Mouse (Mus musculus) hindbrain, postnatal 0 days (tissue): ENCODE data around the gene Gm37240. TPM values are rescaled to one million over a fixed set of nuclear protein-coding genes. Genes with fewer than 3 reads are reported as not detected.

Experiments used
- ATAC-seq: fragments of 200-750 bp; cut with Nextera tagmentation; 2 replicates; pipeline ENCODE4 v1.8.0; 2017; ENCODE audit warnings: mild to moderate bottlenecking, moderate TSS enrichment, moderate library complexity
- DNase-seq: peaks from one replicate; pipeline ENCODE4 v3.0.0-alpha.2; 2015; ENCODE audit warnings: low spot score
- H3K27ac ChIP-seq: fragments of 300-500 bp; sonication (generic); 2 replicates; pipeline ENCODE4 v1.5.1; 2014; ENCODE audit warnings: mild to moderate bottlenecking
- H3K27me3 ChIP-seq: fragments of 300-500 bp; sonication (generic); 2 replicates; pipeline ENCODE4 v1.6.1; 2014; ENCODE audit warnings: low read length, mixed read lengths; ENCODE audit not compliant: insufficient read depth
- H3K36me3 ChIP-seq: fragments of 300-500 bp; sonication (generic); 2 replicates; pipeline ENCODE4 v1.6.1; 2014; ENCODE audit warnings: low read length, mixed read lengths; ENCODE audit not compliant: insufficient read depth
- H3K4me1 ChIP-seq: fragments of 300-500 bp; sonication (generic); 2 replicates; pipeline ENCODE4 v1.6.1; 2014; ENCODE audit warnings: antibody characterized with exemption, low read length, mixed read lengths; ENCODE audit not compliant: insufficient read depth
- H3K4me2 ChIP-seq: fragments of 300-500 bp; sonication (generic); 2 replicates; pipeline ENCODE4 v1.6.1; 2014; ENCODE audit warnings: low read depth, mild to moderate bottlenecking, low read length, moderate library complexity, mixed read lengths
- H3K4me3 ChIP-seq: fragments of 300-500 bp; sonication (generic); 2 replicates; pipeline ENCODE4 v1.5.1; 2014; ENCODE audit warnings: low read length
- H3K9ac ChIP-seq: fragments of 300-500 bp; sonication (generic); replicated peaks from 2 replicates; pipeline ENCODE4 v1.6.1; 2014; ENCODE audit warnings: mild to moderate bottlenecking, low read length, moderate library complexity, mixed read lengths
- H3K9me3 ChIP-seq: fragments of 300-500 bp; sonication (generic); 2 replicates; pipeline ENCODE4 v1.6.1; 2016; ENCODE audit warnings: low read length, mixed read lengths
- CTCF ChIP-seq: IDR thresholded peaks from 2 replicates; pipeline ENCODE4 v1.5.1; 2016; ENCODE audit warnings: antibody characterized with exemption, control low read depth, low read depth
- WGBS: fragments of 180-500 bp; shearing (Covaris S2); extraction: QIAGEN DNeasy Blood & Tissue Kit; methylation state at CpG from one replicate; pipeline ENCODE4 v1.1.7; 2014; 5-methylcytosine and 5-hydroxymethylcytosine counted together
- polyA plus RNA-seq: library from polyadenylated mRNA; unstranded; fragments of >200 nt; fragmentation: Nextera tagmentation; extraction: Ambion mirVana; gene quantifications from 2 replicates; pipeline ENCODE4 v1.2.1, GENCODE M21; 2015
- total RNA-seq: library from RNA; depleted of rRNA; stranded (reverse); fragments of >200 nt; gene quantifications from 2 replicates; pipeline ENCODE4 v1.2.3, GENCODE M21; 2014

Gm37240 gene
- total and polyA plus RNA-seq, 2 experiments from 2014 or later = 1.5 TPM; not detected in 1

DNA sequence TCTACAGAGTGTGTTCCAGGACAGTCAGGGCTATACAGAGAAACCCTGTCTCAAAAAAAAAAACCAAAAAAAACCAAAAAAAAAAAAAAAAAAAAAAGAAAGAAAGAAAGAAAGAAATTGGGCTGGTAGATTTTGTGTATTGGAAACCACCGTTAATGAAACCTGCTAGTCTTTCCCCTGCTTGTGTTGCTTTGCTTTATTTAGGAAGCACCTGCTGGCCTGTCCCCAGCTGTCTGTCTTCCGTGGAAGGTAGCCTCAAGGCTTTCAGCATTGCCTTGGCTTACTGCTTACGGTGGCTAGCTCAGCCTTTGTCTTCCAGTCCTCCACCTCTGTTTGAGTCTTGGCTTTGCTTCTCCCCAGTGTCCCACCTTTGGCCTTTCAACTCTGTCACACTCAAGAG, 1060.4 kb downstream of the Gm37240 start:
- Histone ChIP-seq H3K4me2 (no peak overlapping the region), H3K4me1 (no peaks in the 10 kb centered on the region), H3K9me3 (no peaks in the 10 kb centered on the region), H3K27ac (no peak overlapping the region), H3K9ac (no peak overlapping the region), H3K4me3 (no peak overlapping the region), H3K36me3 (no peaks in the 10 kb centered on the region), H3K27me3 (no peaks in the 10 kb centered on the region)
- TF ChIP-seq CTCF = no peak
- ATAC-seq = no peak
- no peak for DNase-seq
- 68% methylated on average over 3 of the region's 3 CpGs for WGBS

DNA sequence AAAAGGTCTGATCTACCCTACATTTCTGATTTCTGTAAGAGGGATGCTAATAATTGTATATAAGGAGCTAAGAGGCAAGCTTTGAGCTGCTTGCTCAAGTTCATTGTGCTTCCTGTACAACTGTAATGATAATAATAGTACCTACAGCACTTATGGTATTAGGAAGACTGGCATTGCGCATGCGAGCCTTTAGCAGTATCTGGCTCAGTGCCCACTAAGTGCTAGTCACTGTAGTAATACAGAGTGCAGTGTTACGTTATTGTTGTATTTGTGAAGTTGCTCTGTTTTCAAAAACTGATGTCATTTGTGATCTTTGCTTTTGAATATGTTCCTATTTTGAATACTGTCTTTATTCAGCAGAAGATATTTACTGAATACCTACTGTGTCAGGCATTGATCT, 1060.9 kb downstream of the Gm37240 start:
- Histone ChIP-seq H3K4me3 (no peak overlapping the region), H3K27me3 (no peaks in the 10 kb centered on the region), H3K4me1 (no peaks in the 10 kb centered on the region), H3K9ac (no peak overlapping the region), H3K36me3 (no peaks in the 10 kb centered on the region), H3K27ac (no peak overlapping the region), H3K4me2 (no peak overlapping the region), H3K9me3 (no peaks in the 10 kb centered on the region)
- ATAC-seq (no peak), DNase-seq (peak; percentile 34)
- TF ChIP-seq CTCF = no peak
- WGBS = 75% methylated on average over 3 of the region's 3 CpGs

DNA sequence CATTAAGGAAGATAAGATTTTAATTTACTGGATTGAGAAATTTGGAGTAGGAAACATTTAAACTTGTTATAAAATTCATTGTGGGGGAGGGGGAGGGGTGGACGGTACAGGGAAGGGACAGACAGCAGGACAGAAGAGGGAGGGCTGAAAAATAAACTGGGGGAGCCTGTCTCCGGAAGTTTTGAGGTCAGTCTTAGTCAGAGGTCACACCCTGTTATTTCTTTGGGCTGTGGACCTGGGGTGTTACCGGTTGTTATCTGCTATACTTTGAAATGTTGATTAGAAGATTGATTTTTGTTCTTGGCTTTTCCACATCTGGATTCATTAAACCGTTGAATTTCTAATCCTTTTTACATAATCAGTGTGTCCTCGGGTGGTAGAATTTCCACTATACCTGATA, 1061.3 kb downstream of the Gm37240 start:
- WGBS = 71% methylated on average over 5 of the region's 5 CpGs
- no peak for ATAC-seq
- no peaks in the 10 kb centered on the region for H3K36me3 ChIP-seq
- DNase-seq = no peak
- no peak overlapping the region for H3K4me2 ChIP-seq
- no peak overlapping the region for H3K9ac ChIP-seq
- H3K27ac ChIP-seq = no peak overlapping the region
- H3K27me3 ChIP-seq = no peaks in the 10 kb centered on the region
- no peak for TF ChIP-seq CTCF
- H3K4me3 ChIP-seq = no peak overlapping the region
- H3K9me3 ChIP-seq = no peaks in the 10 kb centered on the region
- H3K4me1 ChIP-seq = no peaks in the 10 kb centered on the region

DNA sequence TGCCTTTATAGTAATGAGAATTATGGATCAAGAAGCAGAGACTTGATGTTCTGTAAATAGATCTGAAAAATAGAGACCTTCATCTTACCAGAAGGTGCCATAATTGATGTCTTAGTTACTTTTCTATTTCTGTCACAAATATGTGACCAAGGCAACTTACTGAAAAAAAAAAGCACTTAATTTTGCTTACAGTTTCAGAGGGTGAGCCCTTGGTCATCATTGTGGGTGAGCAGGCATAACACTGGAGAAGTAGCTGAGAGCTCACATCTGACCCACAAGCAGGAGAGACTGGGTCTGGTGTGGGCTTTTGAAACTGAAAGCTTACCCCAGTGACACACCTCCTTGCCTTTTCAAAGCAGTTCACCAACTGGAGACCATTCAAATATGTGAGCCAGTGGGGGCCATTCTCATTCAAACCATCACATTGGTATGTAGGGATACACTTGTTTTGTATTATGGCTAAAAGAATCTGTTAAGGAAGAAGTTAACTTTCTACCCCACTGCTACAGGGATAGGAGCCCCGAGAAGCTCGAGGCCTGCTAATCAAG, 1066.6 kb downstream of the Gm37240 start:
- DNase-seq = no peak
- no peaks in the 10 kb centered on the region for H3K27me3 ChIP-seq
- H3K36me3 ChIP-seq = no peaks in the 10 kb centered on the region
- TF ChIP-seq CTCF = no peak
- no peak overlapping the region for H3K4me2 ChIP-seq
- peaks cover 1% of the 10 kb centered on the region; the same call in 1 of the 2 replicates for H3K4me1 ChIP-seq
- no peaks in the 10 kb centered on the region for H3K9me3 ChIP-seq
- no peak overlapping the region for H3K4me3 ChIP-seq
- no peak for ATAC-seq
- 43% methylated on average over 2 of the region's 2 CpGs for WGBS
- no peak overlapping the region for H3K9ac ChIP-seq
- no peak overlapping the region for H3K27ac ChIP-seq

DNA sequence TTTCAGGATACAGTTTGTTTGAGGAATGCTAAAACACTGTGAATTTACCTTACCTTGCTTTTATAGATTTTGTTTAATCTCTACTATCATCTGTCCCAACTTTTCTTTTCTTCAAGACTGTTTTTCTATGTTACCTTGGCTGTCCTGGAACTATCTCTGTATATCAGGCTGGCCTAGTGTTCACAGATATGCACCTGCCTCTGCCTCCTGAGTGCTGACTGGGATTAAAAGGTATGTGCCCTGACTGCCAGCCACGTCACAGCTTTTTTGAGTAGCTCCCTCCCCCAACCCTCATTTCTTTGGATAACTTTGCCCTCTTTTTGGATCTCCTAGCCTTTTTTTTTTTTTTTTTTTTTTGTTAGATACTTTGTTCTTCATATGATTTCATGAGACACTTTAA, 1070.4 kb downstream of the Gm37240 start:
- H3K9me3 ChIP-seq = no peaks in the 10 kb centered on the region
- no peak for ATAC-seq
- DNase-seq = no peak
- H3K27ac ChIP-seq = no peak overlapping the region
- no peak for TF ChIP-seq CTCF
- 67% methylated on average over 1 of the region's 1 CpGs for WGBS
- 0 out of 2 replicates have a peak overlapping the region, but pooled peaks have one; percentile 13 for H3K4me2 ChIP-seq
- no peaks in the 10 kb centered on the region for H3K36me3 ChIP-seq
- peaks cover 4% of the 10 kb centered on the region; the same call in 1 of the 2 replicates for H3K4me1 ChIP-seq
- H3K27me3 ChIP-seq = no peaks in the 10 kb centered on the region
- H3K4me3 ChIP-seq = no peak overlapping the region
- H3K9ac ChIP-seq = no peak overlapping the region

DNA sequence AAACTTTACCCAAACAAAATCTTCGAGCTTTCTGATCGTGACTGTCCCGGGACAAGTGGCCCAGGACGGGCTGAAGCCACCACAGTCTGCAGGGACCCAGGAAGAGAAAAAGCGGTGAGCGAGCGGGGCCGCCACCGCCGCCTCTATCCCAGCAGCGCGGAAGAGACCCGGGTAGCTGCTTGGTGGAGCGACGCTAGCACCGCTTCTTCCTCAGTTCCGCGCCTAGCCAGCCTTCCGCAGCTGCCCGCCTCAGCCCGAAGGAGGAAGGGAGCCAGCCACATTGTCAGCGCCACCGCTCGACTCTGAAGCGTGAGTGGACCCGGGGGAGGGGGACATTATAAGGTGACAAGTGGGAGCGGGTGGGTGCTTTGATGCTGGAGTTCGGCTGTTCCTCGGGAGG, 1071.9 kb downstream of the Gm37240 start:
- under 1% methylated on average over 28 of the region's 29 CpGs for WGBS
- Histone ChIP-seq H3K27me3 (no peaks in the 10 kb centered on the region), H3K9me3 (no peaks in the 10 kb centered on the region), H3K4me2 (peak overlapping the region; percentile 100), H3K4me1 (peaks cover 4% of the 10 kb centered on the region; the same call in 1 of the 2 replicates), H3K9ac (peak overlapping the region; percentile 88), H3K4me3 (peak overlapping the region; percentile 99), H3K27ac (peak overlapping the region; percentile 95), H3K36me3 (no peaks in the 10 kb centered on the region)
- no peak for TF ChIP-seq CTCF
- DNase-seq = peak; percentile 57
- ATAC-seq = no peak

DNA sequence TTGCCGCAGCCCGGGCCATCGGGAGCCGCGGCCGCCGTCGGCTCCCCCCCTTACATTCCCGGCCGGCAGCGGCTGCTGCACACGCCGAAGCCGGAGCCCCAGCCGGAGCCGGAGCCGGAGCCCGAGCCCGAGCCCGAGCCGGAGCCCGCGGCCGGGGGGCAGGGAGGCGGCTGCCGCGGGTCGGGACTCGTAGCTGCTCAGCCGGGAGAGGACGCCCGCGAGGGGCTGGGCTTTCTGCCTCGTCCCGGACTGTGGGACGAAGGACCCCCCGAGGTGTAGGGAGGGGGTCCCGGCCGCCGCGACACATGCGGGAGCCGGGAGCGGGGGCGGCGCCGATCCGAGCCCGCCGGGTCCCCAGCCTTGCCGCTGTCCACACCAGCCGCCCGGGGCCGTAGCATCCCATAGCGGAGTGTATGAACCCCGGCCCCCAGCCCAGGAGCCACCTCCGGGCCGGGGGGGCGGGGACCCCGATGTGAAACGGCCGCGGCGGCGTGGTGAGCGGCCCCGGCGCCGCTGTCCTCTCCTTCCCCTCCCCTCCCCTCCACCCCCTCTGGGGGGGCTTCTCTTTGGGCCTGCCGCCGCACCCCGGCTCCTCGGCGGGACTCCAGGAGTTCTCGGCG, 1072.4 kb downstream of the Gm37240 start, which contains the start of gene Fbxw7:
Fbxw7 (plus strand) TSS at position 507 of the 620 bp plus-strand sequence.
- Histone ChIP-seq H3K9me3 (no peaks in the 10 kb centered on the region), H3K4me1 (peaks cover 4% of the 10 kb centered on the region; the same call in 1 of the 2 replicates), H3K27ac (peak within 1 kb of the TSS; percentile 95), H3K4me3 (peak within 1 kb of the TSS; percentile 99), H3K9ac (peak within 1 kb of the TSS; percentile 88), H3K27me3 (no peaks in the 10 kb centered on the region), H3K4me2 (peak within 1 kb of the TSS; percentile 100), H3K36me3 (no peaks in the 10 kb centered on the region)
- TF ChIP-seq CTCF = no peak
- ATAC-seq (peak; percentile 63), DNase-seq (no peak)
- WGBS = under 1% methylated on average over 48 of the region's 76 CpGs
